Mouse (Mus musculus) lung, embryonic 16.5 days (tissue): ENCODE data around the gene Dnttip2. TPM values are rescaled to one million over a fixed set of nuclear protein-coding genes. Genes with fewer than 3 reads are reported as not detected.
A peak's percentile ranks its signal among the peaks of the same experiment; 100 is the strongest.

ENCODE experiments used
- microRNA counts: library from miRNA; unstranded; fragments of <30 nt; microRNA quantifications from one replicate; lab custom pipeline; 2016
- microRNA-seq: library from miRNA; unstranded; fragments of <30 nt; microRNA quantifications from one replicate; pipeline ENCODE4, GENCODE M21; 2016
- polyA plus RNA-seq: library from polyadenylated mRNA; unstranded; fragments of >200 nt; fragmentation: Nextera tagmentation; extraction: Ambion mirVana; gene quantifications from 2 replicates; pipeline ENCODE4 v1.2.1, GENCODE M21; 2015

Gene Dnttip2
- polyA plus RNA-seq, 1 experiment from 2014 or later, result 61.8 TPM

MicroRNAs encoded within 50 kb of the gene (microRNA counts, 519-probe panel; counts per million panel counts)
- microRNA mmu-miR-760 (lab: Ali Mortazavi, UCI), result 1,105 counts per million, percentile 10 among the panel's probes with 10 or more counts

Small RNA genes lying within 50 kb of the gene (microRNA-seq; reads per million reads assigned to microRNA genes)
- gene Gm22903, result not detected
- gene Mir760, result 24.1 reads per million, percentile 34 among the genes with 10 or more reads in this experiment

Other genes starting within 250 kb of the Dnttip2 start
- gene Abca4, start 229.9 kb upstream of the Dnttip2 start, polyA plus RNA-seq, result 0.90 and 1.5 TPM in 2 replicates
- gene Gclm, start 28.8 kb upstream of the Dnttip2 start, polyA plus RNA-seq, result 72.9 and 78.0 TPM in 2 replicates
- gene Bcar3, start 19.7 kb downstream of the Dnttip2 start, polyA plus RNA-seq, result 14.8 and 16.9 TPM in 2 replicates